Mouse (Mus musculus) intestine, embryonic 16.5 days (tissue): Measurements from ENCODE around the gene Adamts17. TPM values are rescaled to one million over a fixed set of nuclear protein-coding genes. Genes with fewer than 3 reads are reported as not detected.

ENCODE experiments used
- ATAC-seq: fragments of 200-750 bp; cut with Nextera tagmentation; 2 replicates; pipeline ENCODE4 v1.8.0; 2017; ENCODE audit warnings: moderate TSS enrichment, moderate library complexity
- H3K27ac ChIP-seq: fragments of 300-500 bp; sonication (generic); 2 replicates; pipeline ENCODE4 v1.5.1; 2014; ENCODE audit warnings: mild to moderate bottlenecking, low read length
- H3K27me3 ChIP-seq: fragments of 300-500 bp; sonication (generic); replicated peaks from 2 replicates; pipeline ENCODE4 v1.6.1; 2014; ENCODE audit warnings: low read length, control low read depth, mixed read lengths; ENCODE audit not compliant: control insufficient read depth, insufficient read depth
- H3K36me3 ChIP-seq: fragments of 300-500 bp; sonication (generic); 2 replicates; pipeline ENCODE4 v1.6.1; 2014; ENCODE audit warnings: low read length, control low read depth; ENCODE audit not compliant: control insufficient read depth, insufficient read depth
- H3K4me1 ChIP-seq: fragments of 300-500 bp; sonication (generic); 2 replicates; pipeline ENCODE4 v1.6.1; 2014; ENCODE audit warnings: low read length, control low read depth, mixed read lengths; ENCODE audit not compliant: control insufficient read depth, insufficient read depth
- H3K4me2 ChIP-seq: fragments of 300-500 bp; sonication (generic); 2 replicates; pipeline ENCODE4 v1.6.1; 2014; ENCODE audit warnings: low read depth, low read length, control low read depth
- H3K4me3 ChIP-seq: fragments of 300-500 bp; sonication (generic); 2 replicates; pipeline ENCODE4 v1.5.1; 2014; ENCODE audit warnings: mild to moderate bottlenecking, low read length
- H3K9ac ChIP-seq: fragments of 300-500 bp; sonication (generic); 2 replicates; pipeline ENCODE4 v1.6.1; 2014; ENCODE audit warnings: low read depth, low read length
- H3K9me3 ChIP-seq: fragments of 300-500 bp; sonication (generic); 2 replicates; pipeline ENCODE4 v1.6.1; 2016; ENCODE audit warnings: low read length, control low read depth; ENCODE audit not compliant: control insufficient read depth
- WGBS: fragments of 180-500 bp; shearing (Covaris S2); extraction: QIAGEN DNeasy Blood & Tissue Kit; methylation state at CpG from one replicate; pipeline ENCODE4 v1.1.7; 2014; 5-methylcytosine and 5-hydroxymethylcytosine counted together
- polyA plus RNA-seq: library from polyadenylated mRNA; unstranded; fragments of >200 nt; fragmentation: Nextera tagmentation; extraction: Ambion mirVana; gene quantifications from 2 replicates; pipeline ENCODE4 v1.2.1, GENCODE M21; 2015

Adamts17 gene
- polyA plus RNA-seq, 1 experiment from 2014 or later, result 3.7 TPM

- Histone ChIP-seq H3K9ac (no peak overlapping the region), H3K27ac (no peak overlapping the region)
- 93% methylated on average over 10 of the region's 10 CpGs for WGBS
Measured at GRCm38 (mm10) chr7:67082751-67083150, 243.2 kb downstream of the Adamts17 start.

DNA sequence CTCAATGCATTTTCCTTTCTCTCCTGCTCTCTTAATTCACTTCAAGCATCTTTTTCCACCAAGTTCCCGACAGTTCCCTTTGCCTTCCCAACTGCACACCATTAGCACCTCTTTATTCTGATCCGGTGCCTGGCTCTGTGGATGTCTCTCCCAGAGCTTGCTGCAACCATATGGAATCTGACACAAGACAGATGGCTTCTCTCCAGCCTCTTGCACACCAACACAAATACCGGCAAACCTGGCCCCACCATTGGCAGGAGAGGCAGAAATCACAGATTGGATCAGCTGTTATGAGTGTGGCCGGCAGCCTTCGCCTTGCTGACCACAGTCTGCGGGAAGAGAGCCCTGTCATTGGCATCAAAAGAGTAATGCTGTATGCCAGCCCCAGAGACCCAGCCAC lies 248.2 kb downstream of the Adamts17 start:
- no peak overlapping the region for H3K27ac ChIP-seq
- H3K4me1 ChIP-seq, result no peaks in the 10 kb centered on the region
- H3K36me3 ChIP-seq, result no peaks in the 10 kb centered on the region
- no peak overlapping the region for H3K4me2 ChIP-seq
- ATAC-seq, result no peak
- no peak overlapping the region for H3K4me3 ChIP-seq
- H3K9me3 ChIP-seq, result no peaks in the 10 kb centered on the region
- no peak overlapping the region for H3K9ac ChIP-seq
- no peaks in the 10 kb centered on the region for H3K27me3 ChIP-seq
- WGBS, result 58% methylated on average over 6 of the region's 6 CpGs

More at GRCm38 (mm10) chr7:67082751-67083150, 243.2 kb downstream of the Adamts17 start:
- no peaks in the 10 kb centered on the region for H3K36me3 ChIP-seq
- no peaks in the 10 kb centered on the region for H3K4me1 ChIP-seq
- no peak overlapping the region for H3K4me2 ChIP-seq
- no peak overlapping the region for H3K4me3 ChIP-seq
- no peak for ATAC-seq
- H3K27me3 ChIP-seq, result no peaks in the 10 kb centered on the region
- no peaks in the 10 kb centered on the region for H3K9me3 ChIP-seq

DNA sequence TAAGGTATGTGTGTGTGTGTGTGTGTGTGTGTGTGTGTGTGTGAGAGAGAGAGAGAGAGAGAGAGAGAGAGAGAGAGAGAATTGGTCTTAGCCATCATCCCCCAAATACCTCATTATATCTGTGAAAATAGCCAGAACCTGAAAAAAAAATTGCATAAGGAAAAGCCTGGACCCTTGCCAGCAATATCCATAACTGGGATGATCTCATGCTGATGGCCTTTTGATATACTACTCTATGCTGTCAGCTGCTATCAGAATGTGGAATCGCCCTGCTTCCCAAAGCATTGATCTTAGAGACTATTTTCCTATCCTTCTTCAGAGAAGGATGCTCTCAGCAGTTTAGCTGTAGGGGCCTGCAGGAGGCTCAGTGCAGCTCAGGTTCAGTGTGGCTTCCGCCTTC lies 257.6 kb downstream of the Adamts17 start:
- H3K27ac ChIP-seq, result no peak overlapping the region
- H3K4me2 ChIP-seq, result no peak overlapping the region
- H3K27me3 ChIP-seq, result no peaks in the 10 kb centered on the region
- no peaks in the 10 kb centered on the region for H3K9me3 ChIP-seq
- H3K4me1 ChIP-seq, result no peaks in the 10 kb centered on the region; the same call in 1 of the 2 replicates
- H3K4me3 ChIP-seq, result no peak overlapping the region
- ATAC-seq, result no peak
- no peak overlapping the region for H3K9ac ChIP-seq
- WGBS, result 68% methylated on average over 2 of the region's 2 CpGs
- H3K36me3 ChIP-seq, result no peaks in the 10 kb centered on the region

DNA sequence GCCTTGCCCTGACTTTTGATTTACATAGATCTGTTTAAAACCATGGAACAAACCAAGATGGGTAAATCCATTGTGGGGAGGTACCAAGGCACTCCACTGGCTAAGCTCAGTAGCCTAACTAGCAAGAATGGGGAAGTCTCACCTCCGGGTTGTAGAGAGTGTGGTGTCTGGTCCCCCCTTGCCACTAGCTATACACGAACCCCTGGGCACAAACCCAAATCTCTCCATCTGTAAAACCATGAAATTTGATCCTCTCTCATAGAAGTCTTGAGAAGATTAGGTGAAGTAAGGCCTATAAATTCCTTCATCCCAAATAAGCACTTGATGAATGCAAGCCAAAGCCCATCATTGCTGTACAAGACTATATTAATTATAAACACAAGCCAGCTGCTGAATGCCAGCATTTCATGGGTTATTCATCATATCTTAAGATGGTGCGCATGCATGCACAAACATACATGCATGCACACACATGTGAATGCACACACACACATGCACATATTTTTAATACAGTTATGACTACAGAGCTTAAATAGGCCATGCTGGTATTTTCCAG lies 262.0 kb downstream of the Adamts17 start:
- H3K9ac ChIP-seq, result no peak overlapping the region
- no peaks in the 10 kb centered on the region for H3K27me3 ChIP-seq
- no peaks in the 10 kb centered on the region for H3K36me3 ChIP-seq
- no peak for ATAC-seq
- 64% methylated on average over 3 of the region's 3 CpGs for WGBS
- no peak overlapping the region for H3K27ac ChIP-seq
- H3K4me1 ChIP-seq, result no peaks in the 10 kb centered on the region; the same call in 1 of the 2 replicates
- no peak overlapping the region for H3K4me3 ChIP-seq
- H3K4me2 ChIP-seq, result no peak overlapping the region
- H3K9me3 ChIP-seq, result no peaks in the 10 kb centered on the region

- Histone ChIP-seq H3K9me3 (no peaks in the 10 kb centered on the region), H3K27ac (no peak overlapping the region), H3K36me3 (no peaks in the 10 kb centered on the region), H3K9ac (no peak overlapping the region), H3K4me1 (no peaks in the 10 kb centered on the region), H3K4me3 (no peak overlapping the region), H3K4me2 (no peak overlapping the region), H3K27me3 (no peaks in the 10 kb centered on the region)
- ATAC-seq, result no peak
- WGBS, result 71% methylated on average over 12 of the region's 12 CpGs
Measured at GRCm38 (mm10) chr7:67110551-67111159, 271.1 kb downstream of the Adamts17 start.

- Histone ChIP-seq H3K27ac (no peak overlapping the region), H3K36me3 (no peaks in the 10 kb centered on the region), H3K27me3 (no peaks in the 10 kb centered on the region), H3K9me3 (no peaks in the 10 kb centered on the region), H3K4me3 (no peak overlapping the region), H3K9ac (no peak overlapping the region), H3K4me1 (no peaks in the 10 kb centered on the region), H3K4me2 (no peak overlapping the region)
- ATAC-seq, result no peak
- 79% methylated on average over 14 of the region's 14 CpGs for WGBS
Measured at GRCm38 (mm10) chr7:67112495-67113216, 273.1 kb downstream of the Adamts17 start.

DNA sequence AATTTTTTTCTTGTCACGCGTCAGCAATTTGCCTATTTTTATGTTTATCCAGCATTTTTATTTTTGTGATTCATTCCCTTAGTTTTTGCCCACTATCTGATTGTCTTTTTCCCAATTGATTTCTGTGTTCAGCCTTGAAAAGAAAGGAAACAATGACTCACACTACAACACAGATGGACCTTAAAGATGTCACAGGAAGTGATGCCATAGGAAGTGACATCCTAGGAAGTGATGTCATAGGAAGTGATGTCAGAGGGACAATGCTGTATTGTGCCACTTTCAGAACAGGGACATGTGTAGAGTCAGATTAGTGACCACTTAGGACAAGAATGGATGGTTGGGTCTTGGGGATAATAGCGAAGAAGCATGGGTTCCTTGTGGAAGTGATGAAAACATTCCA lies 274.5 kb downstream of the Adamts17 start:
- Histone ChIP-seq H3K4me2 (no peak overlapping the region), H3K9me3 (no peaks in the 10 kb centered on the region), H3K36me3 (no peaks in the 10 kb centered on the region), H3K27me3 (no peaks in the 10 kb centered on the region), H3K9ac (no peak overlapping the region), H3K27ac (no peak overlapping the region), H3K4me3 (no peak overlapping the region), H3K4me1 (no peaks in the 10 kb centered on the region)
- ATAC-seq, result no peak
- 98% methylated on average over 3 of the region's 3 CpGs for WGBS

DNA sequence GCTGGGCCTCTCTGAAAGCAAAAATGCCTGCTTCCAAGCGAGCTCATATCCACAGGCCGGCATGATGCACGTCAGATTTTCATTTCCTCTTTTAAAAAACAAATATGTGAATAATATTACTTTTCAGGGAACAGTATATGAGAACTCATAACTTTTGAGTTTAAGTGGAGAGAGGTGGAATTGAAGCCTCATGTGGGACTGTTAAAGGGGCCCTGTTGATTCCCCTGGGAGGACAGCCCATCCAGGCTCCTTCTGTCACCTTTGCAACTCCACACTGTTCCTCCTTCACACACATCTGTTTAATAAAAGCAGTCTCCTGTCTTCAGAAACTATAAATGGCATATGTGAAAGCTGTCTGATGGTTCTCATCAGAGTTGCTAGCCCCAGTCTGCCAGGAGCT lies 275.5 kb downstream of the Adamts17 start:
- H3K9me3 ChIP-seq, result no peaks in the 10 kb centered on the region
- no peaks in the 10 kb centered on the region for H3K4me1 ChIP-seq
- WGBS, result 81% methylated on average over 3 of the region's 3 CpGs
- ATAC-seq, result no peak
- H3K9ac ChIP-seq, result no peak overlapping the region
- no peaks in the 10 kb centered on the region for H3K36me3 ChIP-seq
- H3K27me3 ChIP-seq, result no peaks in the 10 kb centered on the region
- no peak overlapping the region for H3K4me2 ChIP-seq
- no peak overlapping the region for H3K27ac ChIP-seq
- H3K4me3 ChIP-seq, result no peak overlapping the region

DNA sequence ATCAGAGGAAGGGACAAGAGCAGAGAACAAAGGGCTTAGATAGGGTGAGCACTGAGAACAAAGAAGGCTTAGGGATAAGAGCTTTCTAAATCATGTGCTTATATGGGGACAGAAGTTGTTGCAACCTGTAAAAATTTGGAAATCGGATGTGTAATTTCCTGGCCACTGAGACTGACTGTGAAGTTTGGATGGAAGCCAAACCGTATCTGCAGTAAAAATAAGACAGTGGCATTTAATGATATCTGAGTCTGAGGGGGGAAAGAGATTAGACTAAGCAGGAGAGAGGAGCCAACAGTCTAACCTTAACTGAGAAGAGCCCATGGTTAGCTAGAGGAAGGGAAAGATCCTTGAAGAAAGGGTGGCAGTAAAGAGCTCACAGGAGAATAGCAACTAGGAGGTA lies 295.6 kb downstream of the Adamts17 start:
- Histone ChIP-seq H3K9ac (no peak overlapping the region), H3K27ac (no peak overlapping the region), H3K4me2 (no peak overlapping the region), H3K4me1 (no peaks in the 10 kb centered on the region), H3K9me3 (no peaks in the 10 kb centered on the region), H3K4me3 (no peak overlapping the region), H3K36me3 (no peaks in the 10 kb centered on the region), H3K27me3 (no peaks in the 10 kb centered on the region)
- no peak for ATAC-seq
- 43% methylated on average over 2 of the region's 2 CpGs for WGBS
